Mouse (Mus musculus): Measurements from ENCODE around the gene Clic1. TPM values are rescaled to one million over a fixed set of nuclear protein-coding genes. Genes with fewer than 3 reads are reported as not detected.

Gene Clic1
- total and polyA plus RNA-seq, 3 experiments = 32.5 to 44.4 (median 33.1) TPM

DNA sequence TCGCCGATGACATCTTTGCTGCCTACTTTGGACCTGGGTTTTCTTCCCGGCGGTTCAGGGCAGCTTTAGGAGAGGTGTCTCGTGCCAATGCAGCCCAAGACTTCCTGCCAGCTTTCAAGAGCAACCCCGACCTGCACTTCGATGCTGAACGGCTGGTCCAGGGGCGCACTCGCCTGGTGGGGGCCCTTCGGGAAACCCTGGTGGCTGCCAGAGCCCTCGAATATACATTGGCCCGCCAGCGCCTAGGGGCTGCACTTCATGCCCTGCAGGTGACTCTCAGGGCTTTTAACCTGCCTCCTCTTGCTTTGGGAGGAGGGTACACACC lies 32.1 kb upstream of the Clic1 start:
- H3K4me3 ChIP-seq = no peak overlapping the region
- no peaks in the 10 kb centered on the region for H3K27me3 ChIP-seq (ENCODE audit: control insufficient read depth, insufficient read depth, low read length)
- TF ChIP-seq EP300 (IDR thresholded peaks at IDR 0.05; ENCODE audit: insufficient read depth, low read depth, low read length) = no peak
- no peak for TF ChIP-seq CTCF (IDR thresholded peaks at IDR 0.05)
- no peak for TF ChIP-seq POLR2A (IDR thresholded peaks at IDR 0.05; ENCODE audit: insufficient read depth, low read depth, low read length)
- no peaks in the 10 kb centered on the region for H3K79me2 ChIP-seq (replicated peaks; ENCODE audit: control insufficient read depth, insufficient read depth, low read length)
- no peaks in the 10 kb centered on the region for H3K36me3 ChIP-seq (ENCODE audit: control insufficient read depth, insufficient read depth, low read length)
- peaks cover 9% of the 10 kb centered on the region for H3K4me1 ChIP-seq (ENCODE audit: control insufficient read depth, insufficient read depth, low read length)
- peak in 1 of 2 experiments; percentile 16 for DNase-seq
- 68% methylated on average over 14 of the region's 14 CpGs for WGBS
- no peak overlapping the region for H3K9ac ChIP-seq (ENCODE audit: low read depth, low read length)
- H3K27ac ChIP-seq = no peak overlapping the region
- intact Hi-C loops (cut with DNase I) = no loop called here

DNA sequence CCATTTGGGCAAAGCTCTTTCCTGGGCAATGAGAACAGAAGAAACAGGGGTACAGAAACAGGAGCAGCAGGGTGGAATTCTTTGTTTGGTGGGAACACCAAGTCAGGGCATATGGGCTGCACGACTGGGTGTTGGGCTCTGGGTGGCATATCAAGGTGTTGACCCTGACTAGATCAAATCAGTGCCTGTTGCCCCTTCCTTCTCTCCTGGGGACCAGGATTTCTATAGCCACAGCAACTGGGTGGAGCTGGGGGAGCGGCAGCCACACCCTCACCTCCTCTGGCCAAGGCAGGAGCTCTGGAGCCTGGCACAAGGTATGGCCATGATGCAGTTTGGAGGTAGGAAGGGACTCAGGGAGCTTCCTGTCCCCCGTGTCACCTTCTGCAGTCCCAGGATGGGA lies 31.6 kb upstream of the Clic1 start:
- Histone ChIP-seq H3K9ac (ENCODE audit: low read depth, low read length) (no peak overlapping the region), H3K4me1 (ENCODE audit: control insufficient read depth, insufficient read depth, low read length) (peaks cover 9% of the 10 kb centered on the region), H3K79me2 (replicated peaks; ENCODE audit: control insufficient read depth, insufficient read depth, low read length) (no peaks in the 10 kb centered on the region), H3K27ac (no peak overlapping the region), H3K4me3 (no peak overlapping the region), H3K27me3 (ENCODE audit: control insufficient read depth, insufficient read depth, low read length) (no peaks in the 10 kb centered on the region), H3K36me3 (ENCODE audit: control insufficient read depth, insufficient read depth, low read length) (no peaks in the 10 kb centered on the region)
- intact Hi-C loops (cut with DNase I) = no loop called here
- WGBS = 78% methylated on average over 3 of the region's 3 CpGs
- DNase-seq = no peak
- TF ChIP-seq POLR2A (IDR thresholded peaks at IDR 0.05; ENCODE audit: insufficient read depth, low read depth, low read length) (no peak), CTCF (IDR thresholded peaks at IDR 0.05) (no peak)

DNA sequence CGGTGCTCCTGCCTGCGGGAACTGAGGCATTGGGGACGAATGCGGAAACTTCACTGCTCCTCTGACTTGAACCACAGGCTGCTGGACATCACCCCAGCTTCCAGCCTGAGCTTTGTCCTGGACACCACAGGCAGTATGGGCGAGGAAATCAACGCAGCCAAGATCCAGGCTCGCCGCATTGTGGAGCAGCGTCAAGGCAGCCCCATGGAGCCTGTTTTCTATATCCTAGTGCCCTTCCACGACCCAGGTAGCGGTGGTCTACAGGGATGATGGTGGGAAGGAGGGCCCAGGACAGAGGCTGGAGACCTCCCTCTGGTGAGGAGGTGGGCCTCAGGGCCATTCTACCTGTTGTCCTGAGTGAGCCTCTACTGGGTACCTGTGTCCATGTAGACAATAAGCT lies 29.9 kb upstream of the Clic1 start:
- 89% methylated on average over 11 of the region's 11 CpGs for WGBS
- TF ChIP-seq POLR2A (IDR thresholded peaks at IDR 0.05; ENCODE audit: insufficient read depth, low read depth, low read length) (no peak), CTCF (IDR thresholded peaks at IDR 0.05) (no peak)
- no peak for DNase-seq
- Histone ChIP-seq H3K4me3 (no peak overlapping the region), H3K27me3 (ENCODE audit: control insufficient read depth, insufficient read depth, low read length) (no peaks in the 10 kb centered on the region), H3K9ac (ENCODE audit: low read depth, low read length) (no peak overlapping the region), H3K27ac (no peak overlapping the region), H3K79me2 (replicated peaks; ENCODE audit: control insufficient read depth, insufficient read depth, low read length) (no peaks in the 10 kb centered on the region), H3K4me1 (ENCODE audit: control insufficient read depth, insufficient read depth, low read length) (peaks cover 11% of the 10 kb centered on the region), H3K36me3 (ENCODE audit: control insufficient read depth, insufficient read depth, low read length) (no peaks in the 10 kb centered on the region)
- intact Hi-C loops (cut with DNase I) = loop anchor here (2.0 to 5.0 kb wide), 2 partner anchors 69 to 217 kb away; partner anchors contain the start of genes Abhd16a and Nfkbil1

DNA sequence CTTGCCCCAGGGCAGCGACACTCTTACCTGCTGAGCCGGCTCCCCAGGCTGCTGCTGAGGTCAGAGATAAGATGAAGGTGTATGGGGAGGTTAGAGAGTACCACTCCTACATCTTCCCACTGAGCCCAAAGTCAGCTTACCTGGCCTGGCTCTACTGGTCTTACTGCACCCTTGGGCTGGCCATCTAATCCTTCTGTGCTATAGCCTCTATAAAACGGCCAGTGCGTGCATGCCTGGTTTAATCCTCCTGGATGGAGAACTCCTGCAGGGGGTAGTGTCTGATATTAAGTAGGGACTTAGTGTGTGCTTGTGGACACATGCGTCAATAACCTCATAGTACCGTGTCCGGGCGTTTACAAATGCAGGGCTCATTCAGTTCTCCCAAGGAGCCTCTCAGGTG lies 29.2 kb upstream of the Clic1 start:
- Histone ChIP-seq H3K4me3 (no peak overlapping the region), H3K36me3 (ENCODE audit: control insufficient read depth, insufficient read depth, low read length) (no peaks in the 10 kb centered on the region), H3K27ac (no peak overlapping the region), H3K79me2 (replicated peaks; ENCODE audit: control insufficient read depth, insufficient read depth, low read length) (no peaks in the 10 kb centered on the region), H3K27me3 (ENCODE audit: control insufficient read depth, insufficient read depth, low read length) (no peaks in the 10 kb centered on the region), H3K4me1 (ENCODE audit: control insufficient read depth, insufficient read depth, low read length) (peaks cover 11% of the 10 kb centered on the region), H3K9ac (ENCODE audit: low read depth, low read length) (no peak overlapping the region)
- 85% methylated on average over 8 of the region's 8 CpGs for WGBS
- intact Hi-C loops (cut with DNase I) = loop anchor here (2.0 to 5.0 kb wide), 2 partner anchors 68 to 217 kb away; partner anchors contain the start of genes Abhd16a and Nfkbil1
- TF ChIP-seq CTCF (IDR thresholded peaks at IDR 0.05) = no peak
- TF ChIP-seq POLR2A (IDR thresholded peaks at IDR 0.05; ENCODE audit: insufficient read depth, low read depth, low read length) = no peak
- TF ChIP-seq EP300 (IDR thresholded peaks at IDR 0.05; ENCODE audit: insufficient read depth, low read depth, low read length) = no peak
- no peak for DNase-seq

DNA sequence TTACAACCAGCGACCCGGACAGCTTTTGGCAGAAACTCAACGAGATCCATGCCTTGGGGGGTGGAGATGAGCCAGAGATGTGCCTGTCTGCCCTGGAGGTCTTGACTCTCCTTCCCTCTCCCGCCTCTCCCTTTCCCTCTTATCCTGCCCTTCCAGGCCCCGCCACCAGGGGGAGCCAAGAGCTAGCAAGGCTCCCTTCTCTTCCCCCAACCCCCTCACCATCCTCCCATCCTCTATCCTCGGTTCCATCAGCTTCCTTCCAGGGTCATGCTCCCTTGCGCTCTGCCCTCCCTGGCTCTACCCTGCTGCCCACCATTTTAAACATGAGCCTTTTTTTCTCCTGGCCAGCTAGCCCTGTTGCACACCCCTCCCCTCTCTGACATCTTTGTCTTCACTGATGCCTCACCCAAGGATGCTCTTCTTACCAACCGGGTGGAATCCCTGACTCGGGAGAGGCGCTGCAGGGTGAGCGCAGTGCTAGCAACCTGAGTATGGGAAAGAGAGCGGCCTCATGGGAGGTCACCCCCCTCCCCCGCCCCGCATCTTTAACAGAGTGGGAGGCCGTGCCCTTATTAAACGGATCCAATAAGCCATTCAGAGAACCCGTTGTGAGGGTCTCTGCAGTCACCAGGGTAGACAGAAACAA lies 28.5 kb upstream of the Clic1 start:
- peak overlapping the region; percentile 28 for H3K9ac ChIP-seq (ENCODE audit: low read depth, low read length)
- H3K4me3 ChIP-seq = peak overlapping the region; percentile 17
- WGBS = 7% methylated on average over 17 of the region's 17 CpGs

DNA sequence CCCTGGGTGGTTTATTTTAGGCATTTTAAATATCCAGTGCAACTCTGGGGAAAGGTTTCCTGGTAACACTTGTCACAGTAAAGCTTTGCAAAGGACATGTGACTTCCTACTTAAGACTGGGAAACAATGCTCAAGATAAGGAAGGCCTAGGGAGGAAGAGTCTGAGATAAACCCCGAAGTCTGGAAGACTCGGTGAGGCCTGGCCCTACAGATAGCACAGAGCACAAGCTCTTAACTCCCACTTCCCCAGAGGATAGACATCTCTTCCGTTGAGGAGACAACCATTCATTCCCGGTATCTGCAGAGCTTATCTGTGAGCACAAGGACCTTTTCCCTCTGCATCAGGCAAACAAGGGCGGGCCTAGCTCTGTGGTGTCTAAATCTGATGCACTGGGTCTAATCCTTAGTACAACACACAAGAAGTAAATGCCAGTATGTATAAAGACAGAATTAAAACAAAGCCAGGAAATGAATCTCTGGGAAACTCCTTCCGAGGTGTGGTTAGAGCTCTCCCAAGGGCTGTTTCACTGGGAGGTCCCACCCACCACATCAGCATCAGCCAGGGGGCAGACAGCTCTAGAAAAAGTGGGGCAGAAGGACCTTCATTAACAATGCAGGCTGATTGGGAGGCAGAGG lies 27.8 kb upstream of the Clic1 start:
- 27% methylated on average over 6 of the region's 6 CpGs for WGBS
- Histone ChIP-seq H3K79me2 (replicated peaks; ENCODE audit: control insufficient read depth, insufficient read depth, low read length) (no peaks in the 10 kb centered on the region), H3K4me3 (peak overlapping the region; percentile 17; the same call in 1 of the 2 replicates)

More for the DNA sequence above, 28.5 kb upstream of the Clic1 start:
- no peaks in the 10 kb centered on the region for H3K27me3 ChIP-seq (ENCODE audit: control insufficient read depth, insufficient read depth, low read length)
- intact Hi-C loops (cut with DNase I) = loop anchor here (1.0 to 5.0 kb wide), 5 partner anchors 38 to 216 kb away; partner anchors contain the start of genes Abhd16a, Ddah2, Ly6g6d and Nfkbil1
- peak; percentile 86 to 94 for DNase-seq
- peak overlapping the region; percentile 88 for H3K27ac ChIP-seq
- H3K4me1 ChIP-seq (ENCODE audit: control insufficient read depth, insufficient read depth, low read length) = peaks cover 11% of the 10 kb centered on the region
- no peaks in the 10 kb centered on the region for H3K36me3 ChIP-seq (ENCODE audit: control insufficient read depth, insufficient read depth, low read length)
- TF ChIP-seq EP300 (IDR thresholded peaks at IDR 0.05; ENCODE audit: insufficient read depth, low read depth, low read length) = peak; percentile 86; the same call in 1 of the 2 replicates
- no peak; the same call in 1 of the 2 replicates for TF ChIP-seq CTCF (IDR thresholded peaks at IDR 0.05)
- no peak for TF ChIP-seq POLR2A (IDR thresholded peaks at IDR 0.05; ENCODE audit: insufficient read depth, low read depth, low read length)
- no peaks in the 10 kb centered on the region for H3K79me2 ChIP-seq (replicated peaks; ENCODE audit: control insufficient read depth, insufficient read depth, low read length)

More for the DNA sequence above, 27.8 kb upstream of the Clic1 start:
- H3K9ac ChIP-seq (ENCODE audit: low read depth, low read length) = peak overlapping the region; percentile 49
- DNase-seq = peak in 1 of 2 experiments; percentile 57
- TF ChIP-seq CTCF (IDR thresholded peaks at IDR 0.05) (peak; percentile 55), POLR2A (IDR thresholded peaks at IDR 0.05; ENCODE audit: insufficient read depth, low read depth, low read length) (peak; percentile 52; the same call in 1 of the 2 replicates), EP300 (IDR thresholded peaks at IDR 0.05; ENCODE audit: insufficient read depth, low read depth, low read length) (no peak)
- peak overlapping the region; percentile 88 for H3K27ac ChIP-seq
- intact Hi-C loops (cut with DNase I) = loop anchor here (1.0 to 5.0 kb wide), 6 partner anchors 25 to 215 kb away; partner anchors contain the start of genes Abhd16a, Ddah2, Ly6g6d and Msh5
- H3K27me3 ChIP-seq (ENCODE audit: control insufficient read depth, insufficient read depth, low read length) = no peaks in the 10 kb centered on the region
- no peaks in the 10 kb centered on the region for H3K36me3 ChIP-seq (ENCODE audit: control insufficient read depth, insufficient read depth, low read length)
- peaks cover 11% of the 10 kb centered on the region for H3K4me1 ChIP-seq (ENCODE audit: control insufficient read depth, insufficient read depth, low read length)
